Mouse (Mus musculus) neural tube, embryonic 14.5 days (tissue): Measurements from ENCODE around the gene Fsd2. TPM values are rescaled to one million over a fixed set of nuclear protein-coding genes. Genes with fewer than 3 reads are reported as not detected.

Experiments
- ATAC-seq: fragments of 200-750 bp; cut with Nextera tagmentation; 2 replicates; pipeline ENCODE4 v1.8.0; 2017; ENCODE audit warnings: low read depth, mild to moderate bottlenecking, moderate TSS enrichment, moderate library complexity
- H3K27ac ChIP-seq: fragments of 300-500 bp; sonication (generic); 2 replicates; pipeline ENCODE4 v1.5.1; 2014; ENCODE audit warnings: low read depth, mild to moderate bottlenecking, control low read depth, low read length, moderate library complexity, mixed read lengths
- H3K27me3 ChIP-seq: fragments of 300-500 bp; sonication (generic); 2 replicates; pipeline ENCODE4 v1.6.1; 2014; ENCODE audit warnings: low read length; ENCODE audit not compliant: control insufficient read depth, insufficient read depth
- H3K36me3 ChIP-seq: fragments of 300-500 bp; sonication (generic); 2 replicates; pipeline ENCODE4 v1.6.1; 2014; ENCODE audit warnings: low read length, mixed read lengths; ENCODE audit not compliant: control insufficient read depth, insufficient read depth
- H3K4me1 ChIP-seq: fragments of 300-500 bp; sonication (generic); 2 replicates; pipeline ENCODE4 v1.6.1; 2014; ENCODE audit warnings: low read length; ENCODE audit not compliant: control insufficient read depth, insufficient read depth
- H3K4me2 ChIP-seq: fragments of 300-500 bp; sonication (generic); 2 replicates; pipeline ENCODE4 v1.6.1; 2014; ENCODE audit warnings: mild to moderate bottlenecking, low read depth, low read length, control low read depth
- H3K4me3 ChIP-seq: fragments of 300-500 bp; sonication (generic); 2 replicates; pipeline ENCODE4 v1.5.1; 2014; ENCODE audit warnings: low read depth, low read length, control low read depth, mixed read lengths
- H3K9ac ChIP-seq: fragments of 300-500 bp; sonication (generic); replicated peaks from 2 replicates; pipeline ENCODE4 v1.6.1; 2014; ENCODE audit warnings: low read depth, mild to moderate bottlenecking, control low read depth, low read length, mixed read lengths
- H3K9me3 ChIP-seq: fragments of 300-500 bp; sonication (generic); 2 replicates; pipeline ENCODE4 v1.6.1; 2016; ENCODE audit warnings: low read length; ENCODE audit not compliant: control insufficient read depth
- WGBS: fragments of 180-500 bp; shearing (Covaris S2); extraction: QIAGEN DNeasy Blood & Tissue Kit; methylation state at CpG from one replicate; pipeline ENCODE4 v1.1.7; 2014; 5-methylcytosine and 5-hydroxymethylcytosine counted together
- polyA plus RNA-seq: library from polyadenylated mRNA; unstranded; fragments of >200 nt; fragmentation: Nextera tagmentation; extraction: Ambion mirVana; gene quantifications from 2 replicates; pipeline ENCODE4 v1.2.1, GENCODE M21; 2014

The Fsd2 gene
- polyA plus RNA-seq = 0.14 and 0.15 TPM in 2 replicates

- Histone ChIP-seq H3K4me1 (no peaks in the 10 kb centered on the region; the same call in 1 of the 2 replicates), H3K36me3 (no peaks in the 10 kb centered on the region), H3K4me2 (no peak within 1 kb of the TSS), H3K27ac (no peak within 1 kb of the TSS), H3K27me3 (no peaks in the 10 kb centered on the region), H3K9me3 (no peaks in the 10 kb centered on the region), H3K9ac (no peak within 1 kb of the TSS), H3K4me3 (no peak within 1 kb of the TSS)
- no peak for ATAC-seq
- WGBS = 75% methylated on average over 9 of the region's 9 CpGs
These were observed at the start of gene Fsd2 for GRCm38 (mm10) chr7:81566892-81567291. TSS of gene Fsd2 (minus strand) at chr7:81566944.

DNA sequence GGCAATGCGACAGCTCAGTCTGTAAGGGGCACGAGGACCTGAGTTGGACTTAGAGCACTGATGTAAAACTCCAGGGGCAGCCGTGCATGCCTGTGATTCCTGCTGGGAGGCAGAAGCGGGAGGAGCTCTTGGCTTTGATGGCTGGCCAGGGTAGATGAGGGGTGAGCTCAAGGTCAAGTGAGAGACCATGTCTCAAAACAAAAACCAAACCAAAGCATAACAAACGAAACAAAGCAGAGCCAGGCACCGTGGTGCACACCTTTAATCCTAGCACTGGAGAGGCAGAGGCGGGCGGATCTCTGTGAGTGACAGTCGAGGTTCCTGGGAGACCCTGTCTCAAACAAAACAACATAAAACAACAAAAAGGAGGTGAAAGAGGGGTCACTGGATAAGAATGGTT lies 48.3 kb upstream of the Fsd2 start:
- H3K9ac ChIP-seq = no peak overlapping the region
- no peak overlapping the region for H3K4me2 ChIP-seq
- 70% methylated on average over 9 of the region's 9 CpGs for WGBS
- H3K27me3 ChIP-seq = no peaks in the 10 kb centered on the region
- no peak for ATAC-seq
- H3K4me1 ChIP-seq = no peaks in the 10 kb centered on the region
- H3K4me3 ChIP-seq = no peak overlapping the region
- H3K9me3 ChIP-seq = no peaks in the 10 kb centered on the region
- H3K36me3 ChIP-seq = no peaks in the 10 kb centered on the region
- H3K27ac ChIP-seq = no peak overlapping the region

- Histone ChIP-seq H3K9me3 (no peaks in the 10 kb centered on the region), H3K9ac (no peak overlapping the region), H3K4me1 (no peaks in the 10 kb centered on the region), H3K4me2 (no peak overlapping the region), H3K27me3 (no peaks in the 10 kb centered on the region), H3K27ac (no peak overlapping the region), H3K36me3 (no peaks in the 10 kb centered on the region), H3K4me3 (no peak overlapping the region)
- no peak for ATAC-seq
- WGBS = 93% methylated on average over 13 of the region's 13 CpGs
These were observed 46.3 kb upstream of the Fsd2 start for GRCm38 (mm10) chr7:81612856-81613635.

GRCm38 (mm10) chr7:81610125-81610524 lies 43.4 kb upstream of the Fsd2 start:
- WGBS = 61% methylated on average over 18 of the region's 18 CpGs
- Histone ChIP-seq H3K9me3 (no peaks in the 10 kb centered on the region), H3K4me2 (no peak overlapping the region), H3K36me3 (no peaks in the 10 kb centered on the region), H3K4me1 (no peaks in the 10 kb centered on the region), H3K4me3 (no peak overlapping the region), H3K27me3 (no peaks in the 10 kb centered on the region), H3K9ac (no peak overlapping the region), H3K27ac (no peak overlapping the region)
- ATAC-seq = no peak

GRCm38 (mm10) chr7:81606452-81606851 lies 39.7 kb upstream of the Fsd2 start:
- 63% methylated on average over 5 of the region's 5 CpGs for WGBS
- no peaks in the 10 kb centered on the region for H3K9me3 ChIP-seq
- H3K4me1 ChIP-seq = no peaks in the 10 kb centered on the region
- H3K9ac ChIP-seq = no peak overlapping the region
- no peak overlapping the region for H3K4me3 ChIP-seq
- no peaks in the 10 kb centered on the region for H3K27me3 ChIP-seq
- H3K4me2 ChIP-seq = no peak overlapping the region
- H3K36me3 ChIP-seq = no peaks in the 10 kb centered on the region
- ATAC-seq = no peak
- H3K27ac ChIP-seq = no peak overlapping the region

- no peak overlapping the region for H3K9ac ChIP-seq
- H3K4me2 ChIP-seq = no peak overlapping the region
- H3K4me1 ChIP-seq = no peaks in the 10 kb centered on the region
- no peaks in the 10 kb centered on the region for H3K36me3 ChIP-seq
- H3K9me3 ChIP-seq = no peaks in the 10 kb centered on the region
- ATAC-seq = no peak
- no peak overlapping the region for H3K4me3 ChIP-seq
- no peaks in the 10 kb centered on the region for H3K27me3 ChIP-seq
- H3K27ac ChIP-seq = no peak overlapping the region
- WGBS = 72% methylated on average over 4 of the region's 4 CpGs
These were observed 38.7 kb upstream of the Fsd2 start for GRCm38 (mm10) chr7:81605489-81605888.

DNA sequence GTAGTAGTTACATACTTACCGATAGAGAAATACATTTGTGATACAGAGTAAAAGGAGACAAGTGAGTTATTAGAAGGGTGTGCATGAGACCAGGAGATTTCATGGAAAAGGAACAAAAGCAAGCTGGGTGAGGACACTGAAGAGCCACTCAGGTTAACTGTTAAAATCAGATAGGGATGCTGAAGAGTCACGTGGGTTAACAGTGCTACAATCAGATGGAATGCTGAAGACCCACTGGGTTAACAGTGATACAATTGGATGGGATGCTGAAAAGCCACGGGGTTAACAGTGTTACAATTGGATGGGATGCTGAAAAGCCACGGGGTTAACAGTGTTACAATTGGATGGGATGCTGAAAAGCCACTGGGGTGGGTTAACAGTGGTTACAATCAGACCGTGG lies 38.2 kb upstream of the Fsd2 start:
- no peak overlapping the region for H3K9ac ChIP-seq
- H3K4me2 ChIP-seq = no peak overlapping the region
- no peak for ATAC-seq
- 81% methylated on average over 5 of the region's 5 CpGs for WGBS
- H3K36me3 ChIP-seq = no peaks in the 10 kb centered on the region
- no peaks in the 10 kb centered on the region for H3K9me3 ChIP-seq
- H3K27ac ChIP-seq = no peak overlapping the region
- no peaks in the 10 kb centered on the region for H3K4me1 ChIP-seq
- no peak overlapping the region for H3K4me3 ChIP-seq
- H3K27me3 ChIP-seq = no peaks in the 10 kb centered on the region

DNA sequence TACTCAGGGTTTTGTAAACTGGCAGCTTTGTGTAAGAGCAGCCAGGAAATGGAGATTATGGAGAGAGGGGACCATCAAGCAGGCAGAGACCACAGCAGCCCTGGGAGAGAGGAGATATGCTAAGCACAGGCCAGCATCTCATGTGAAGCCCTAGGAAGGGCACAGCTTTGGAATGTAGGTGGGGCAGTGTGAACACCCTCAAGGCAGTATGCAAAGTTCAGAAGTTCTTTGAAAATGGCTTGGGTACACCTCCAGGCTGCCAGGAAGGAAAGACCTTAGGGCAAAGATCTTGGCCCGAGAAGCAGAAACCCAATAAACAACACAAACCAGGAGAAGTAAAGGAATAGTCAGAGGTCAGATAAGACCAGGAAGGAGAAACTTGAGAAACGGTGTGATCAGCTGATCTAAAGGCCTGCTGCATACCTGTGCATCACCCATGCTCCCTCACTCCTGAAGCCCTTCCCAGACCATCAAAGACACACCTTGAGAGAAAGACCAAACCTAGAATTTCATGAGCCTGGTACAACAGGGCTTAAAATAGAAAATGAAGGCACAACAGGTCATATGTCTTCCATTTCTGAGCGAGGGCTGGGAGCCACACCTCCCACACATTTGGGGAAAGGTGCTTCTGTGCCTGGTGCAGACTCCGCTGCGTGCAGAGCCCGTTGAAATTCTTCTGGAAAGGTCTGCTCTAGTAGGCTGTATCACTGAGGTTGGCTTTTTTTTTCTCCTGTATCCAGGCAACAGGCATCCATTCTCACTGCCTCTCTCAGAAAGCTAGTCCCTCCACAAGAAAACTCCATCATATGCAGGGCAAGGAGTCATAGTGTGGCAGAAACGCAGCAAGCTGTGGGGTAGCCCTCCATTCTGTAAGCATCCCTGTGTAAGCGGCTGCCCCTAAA lies 32.9 kb upstream of the Fsd2 start:
- Histone ChIP-seq H3K9me3 (no peaks in the 10 kb centered on the region), H3K4me1 (no peaks in the 10 kb centered on the region), H3K4me3 (no peak overlapping the region), H3K27ac (no peak overlapping the region), H3K36me3 (peaks cover 25% of the 10 kb centered on the region), H3K27me3 (no peaks in the 10 kb centered on the region), H3K9ac (no peak overlapping the region), H3K4me2 (no peak overlapping the region)
- WGBS = 80% methylated on average over 8 of the region's 8 CpGs
- ATAC-seq = no peak

DNA sequence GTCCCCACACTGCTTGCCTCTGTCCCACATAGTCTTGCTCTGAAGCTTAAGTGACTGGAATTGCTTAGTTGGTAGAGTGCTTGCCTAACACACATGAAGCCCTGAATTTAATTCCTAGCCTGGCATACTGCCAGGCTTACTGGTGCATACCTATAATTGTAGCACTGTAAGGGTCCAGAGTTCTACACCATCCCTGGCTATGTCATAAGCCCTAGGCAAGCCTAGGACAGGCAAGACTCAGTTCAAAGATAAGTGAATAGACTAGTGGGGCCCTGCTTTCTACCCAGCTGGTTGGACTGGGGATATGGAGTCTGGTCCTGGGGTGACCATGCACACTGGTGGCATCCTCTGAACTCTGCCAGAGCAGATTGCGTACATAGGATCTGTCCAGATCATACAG lies 30.9 kb upstream of the Fsd2 start:
- H3K36me3 ChIP-seq = peaks cover 33% of the 10 kb centered on the region
- no peak overlapping the region for H3K27ac ChIP-seq
- no peaks in the 10 kb centered on the region for H3K4me1 ChIP-seq
- no peaks in the 10 kb centered on the region for H3K9me3 ChIP-seq
- 100% methylated on average over 1 of the region's 1 CpGs for WGBS
- no peak for ATAC-seq
- H3K9ac ChIP-seq = no peak overlapping the region
- no peaks in the 10 kb centered on the region for H3K27me3 ChIP-seq
- no peak overlapping the region for H3K4me2 ChIP-seq
- no peak overlapping the region for H3K4me3 ChIP-seq
